Mouse (Mus musculus) embryonic facial prominence, embryonic 13.5 days (tissue): ENCODE measurements around the gene Nat10. TPM values are rescaled to one million over a fixed set of nuclear protein-coding genes. Genes with fewer than 3 reads are reported as not detected.

Source experiments
- ATAC-seq: fragments of 200-750 bp; cut with Nextera tagmentation; 2 replicates; pipeline ENCODE4 v1.8.0; 2017; ENCODE audit warnings: low read depth; ENCODE audit not compliant: insufficient number of reproducible peaks, insufficient read depth, low FRiP score, low TSS enrichment
- H3K27ac ChIP-seq: fragments of 300-500 bp; sonication (generic); 2 replicates; pipeline ENCODE4 v1.5.1; 2015; ENCODE audit warnings: moderate library complexity, mild to moderate bottlenecking, inconsistent platforms
- H3K27me3 ChIP-seq: fragments of 300-500 bp; sonication (generic); 2 replicates; pipeline ENCODE4 v1.6.1; 2015; ENCODE audit warnings: mild to moderate bottlenecking, inconsistent platforms
- H3K36me3 ChIP-seq: fragments of 300-500 bp; sonication (generic); 2 replicates; pipeline ENCODE4 v1.6.1; 2015; ENCODE audit warnings: mild to moderate bottlenecking, inconsistent platforms
- H3K4me1 ChIP-seq: fragments of 300-500 bp; sonication (generic); 2 replicates; pipeline ENCODE4 v1.6.1; 2015; ENCODE audit warnings: inconsistent platforms
- H3K4me2 ChIP-seq: fragments of 300-500 bp; sonication (generic); 2 replicates; pipeline ENCODE4 v1.6.1; 2015; ENCODE audit warnings: moderate library complexity, mild to moderate bottlenecking, inconsistent platforms
- H3K4me3 ChIP-seq: fragments of 300-500 bp; sonication (generic); 2 replicates; pipeline ENCODE4 v1.5.1; 2015; ENCODE audit warnings: mild to moderate bottlenecking, inconsistent platforms
- H3K9ac ChIP-seq: fragments of 300-500 bp; sonication (generic); 2 replicates; pipeline ENCODE4 v1.6.1; 2015; ENCODE audit warnings: mild to moderate bottlenecking, inconsistent platforms
- H3K9me3 ChIP-seq: fragments of 300-500 bp; sonication (generic); 2 replicates; pipeline ENCODE4 v1.6.1; 2016; ENCODE audit warnings: inconsistent platforms
- WGBS: fragments of 180-500 bp; shearing (Covaris S2); methylation state at CpG from one replicate; pipeline ENCODE4 v1.1.7; 2015; ENCODE audit warnings: mixed read lengths; 5-methylcytosine and 5-hydroxymethylcytosine counted together
- polyA plus RNA-seq: library from polyadenylated mRNA; unstranded; fragments of >200 nt; fragmentation: Nextera tagmentation; extraction: Ambion mirVana; gene quantifications from 2 replicates; pipeline ENCODE4 v1.2.1, GENCODE M21; 2015

The Nat10 gene
- polyA plus RNA-seq, 1 experiment from 2014 or later: 29.9 TPM

DNA sequence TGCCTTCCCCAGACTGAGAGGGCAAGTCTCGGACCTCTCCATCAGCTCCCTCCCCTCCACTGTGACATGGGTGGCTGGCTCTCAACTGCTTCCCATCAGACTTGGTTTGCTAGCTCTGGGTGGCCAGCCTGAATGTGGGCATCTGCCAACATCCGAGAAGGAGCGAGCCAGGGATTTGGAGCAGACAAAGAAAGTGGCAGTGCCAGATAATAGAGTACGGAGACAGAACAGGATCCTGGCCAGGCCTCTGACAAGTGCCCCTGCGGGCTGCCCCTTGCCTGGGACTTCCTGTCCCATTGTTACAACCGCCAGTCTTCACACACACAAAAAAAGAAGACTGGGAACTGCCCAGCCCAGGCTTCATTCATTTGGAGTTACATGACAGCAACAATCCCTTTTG lies 70.6 kb downstream of the Nat10 start:
- Histone ChIP-seq H3K9me3 (no peaks in the 10 kb centered on the region), H3K27ac (peak overlapping the region; percentile 62), H3K9ac (no peak overlapping the region), H3K4me3 (no peak overlapping the region), H3K4me1 (peaks cover 53% of the 10 kb centered on the region), H3K27me3 (no peaks in the 10 kb centered on the region), H3K4me2 (no peak overlapping the region), H3K36me3 (no peaks in the 10 kb centered on the region)
- no peak for ATAC-seq
- 44% methylated on average over 6 of the region's 6 CpGs for WGBS

DNA sequence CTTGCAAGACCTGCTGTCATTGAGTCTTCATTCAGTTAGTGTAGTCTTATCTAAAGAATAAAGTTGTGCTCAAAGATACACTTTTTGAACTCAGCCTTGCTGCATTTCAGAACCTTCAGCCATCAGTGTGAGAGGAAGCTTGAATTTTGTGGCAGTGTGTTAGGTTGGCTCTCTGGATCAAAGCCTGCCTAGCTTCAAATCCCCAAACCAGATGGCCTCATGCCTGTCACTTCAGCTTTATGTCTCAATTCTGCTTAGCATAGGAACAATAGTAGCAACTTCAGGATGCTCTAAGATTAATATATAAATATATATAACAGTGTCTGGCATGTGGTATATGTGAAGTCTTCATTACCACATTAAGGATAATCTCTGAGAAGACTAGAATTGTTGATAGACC lies 73.2 kb downstream of the Nat10 start:
- Histone ChIP-seq H3K36me3 (no peaks in the 10 kb centered on the region), H3K27ac (no peak overlapping the region), H3K9ac (no peak overlapping the region), H3K4me1 (peaks cover 64% of the 10 kb centered on the region), H3K4me3 (no peak overlapping the region), H3K4me2 (no peak overlapping the region), H3K9me3 (no peaks in the 10 kb centered on the region), H3K27me3 (no peaks in the 10 kb centered on the region)
- ATAC-seq: no peak

DNA sequence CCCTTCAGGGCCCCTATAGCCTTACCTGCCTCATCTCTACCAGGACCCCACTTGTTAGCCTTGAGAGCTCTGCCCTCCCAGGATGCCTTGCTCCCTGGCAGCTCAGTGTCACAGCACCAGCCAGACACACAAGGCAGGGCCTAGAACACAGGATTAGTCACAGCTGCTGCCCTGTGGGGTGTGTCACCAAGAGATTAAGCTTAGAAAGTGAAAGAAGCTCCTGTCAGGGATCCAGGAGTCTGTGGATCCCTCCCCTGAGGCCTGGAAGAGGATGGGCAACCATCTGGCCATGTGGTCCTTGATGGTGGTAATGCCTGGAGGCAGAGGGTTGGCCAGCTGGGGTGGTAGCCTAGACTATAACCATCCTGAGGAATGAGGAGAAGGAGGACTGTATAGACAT lies 73.9 kb downstream of the Nat10 start:
- Histone ChIP-seq H3K27me3 (no peaks in the 10 kb centered on the region), H3K9ac (no peak overlapping the region), H3K27ac (no peak overlapping the region), H3K4me2 (no peak overlapping the region), H3K36me3 (no peaks in the 10 kb centered on the region), H3K9me3 (no peaks in the 10 kb centered on the region), H3K4me1 (peaks cover 72% of the 10 kb centered on the region), H3K4me3 (no peak overlapping the region)
- no peak for ATAC-seq

DNA sequence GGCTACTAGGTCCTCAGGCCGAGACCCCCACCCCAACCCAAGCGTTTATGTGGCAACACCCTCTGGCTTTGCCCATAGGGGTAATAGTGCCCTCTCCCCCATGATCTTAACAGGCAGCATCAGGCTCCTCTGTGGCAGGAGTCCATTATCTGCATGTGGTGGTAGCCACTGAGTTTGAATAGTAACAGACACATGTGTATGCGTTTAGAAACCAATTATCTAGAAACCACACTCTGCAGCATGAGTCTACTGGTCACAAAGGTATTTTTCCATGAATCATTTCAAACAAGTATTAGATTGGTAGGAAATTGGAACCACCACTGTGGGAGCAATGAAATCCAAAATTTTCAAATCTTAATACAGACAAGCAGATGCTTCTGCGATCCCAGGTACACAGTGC lies 75.5 kb downstream of the Nat10 start:
- peaks cover 76% of the 10 kb centered on the region for H3K4me1 ChIP-seq
- no peaks in the 10 kb centered on the region for H3K27me3 ChIP-seq
- H3K27ac ChIP-seq: peak overlapping the region; percentile 86
- no peak overlapping the region for H3K9ac ChIP-seq
- peak; percentile 13; the same call in 1 of the 2 replicates for ATAC-seq
- H3K9me3 ChIP-seq: no peaks in the 10 kb centered on the region
- peak overlapping the region; percentile 21; the same call in 1 of the 2 replicates for H3K4me2 ChIP-seq
- no peak overlapping the region for H3K4me3 ChIP-seq
- 32% methylated on average over 4 of the region's 4 CpGs for WGBS
- H3K36me3 ChIP-seq: no peaks in the 10 kb centered on the region

DNA sequence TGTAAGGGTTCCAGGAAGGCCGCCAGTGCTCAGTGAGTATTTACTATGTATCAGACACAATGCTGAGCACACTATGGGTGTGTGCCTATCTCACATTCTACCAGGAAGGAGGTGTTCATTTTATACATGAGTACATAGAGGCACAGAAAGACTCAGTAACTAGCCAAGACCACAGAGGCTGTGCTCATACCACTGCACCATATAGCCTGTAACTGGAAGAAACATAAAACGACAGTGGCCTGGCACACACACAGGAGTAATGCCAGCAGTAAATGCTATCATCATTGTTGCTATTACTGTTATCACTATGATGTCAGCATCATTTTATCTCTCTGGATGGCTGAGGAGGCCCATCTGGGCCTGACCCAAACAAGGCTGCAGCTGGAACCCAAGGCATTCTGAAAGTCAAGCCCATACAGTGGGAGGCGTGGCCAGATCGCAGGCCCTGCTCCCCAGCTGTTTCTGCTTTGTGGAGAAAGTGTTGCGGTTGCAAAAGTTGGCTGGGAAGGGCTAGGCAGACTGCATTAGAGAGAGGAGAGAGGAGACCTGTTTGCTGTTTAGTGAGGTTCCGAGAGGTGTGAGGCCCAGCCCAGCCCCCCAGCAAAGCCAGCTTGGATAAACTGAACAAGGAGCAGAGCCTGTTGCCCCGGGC lies 76.0 kb downstream of the Nat10 start:
- H3K27ac ChIP-seq: peak overlapping the region; percentile 86
- H3K4me2 ChIP-seq: peak overlapping the region; percentile 21; the same call in 1 of the 2 replicates
- peaks cover 70% of the 10 kb centered on the region for H3K4me1 ChIP-seq
- peak; percentile 82 for ATAC-seq
- WGBS: 31% methylated on average over 7 of the region's 7 CpGs
- H3K4me3 ChIP-seq: no peak overlapping the region
- no peaks in the 10 kb centered on the region for H3K36me3 ChIP-seq
- H3K9me3 ChIP-seq: no peaks in the 10 kb centered on the region
- H3K27me3 ChIP-seq: no peaks in the 10 kb centered on the region
- H3K9ac ChIP-seq: no peak overlapping the region

DNA sequence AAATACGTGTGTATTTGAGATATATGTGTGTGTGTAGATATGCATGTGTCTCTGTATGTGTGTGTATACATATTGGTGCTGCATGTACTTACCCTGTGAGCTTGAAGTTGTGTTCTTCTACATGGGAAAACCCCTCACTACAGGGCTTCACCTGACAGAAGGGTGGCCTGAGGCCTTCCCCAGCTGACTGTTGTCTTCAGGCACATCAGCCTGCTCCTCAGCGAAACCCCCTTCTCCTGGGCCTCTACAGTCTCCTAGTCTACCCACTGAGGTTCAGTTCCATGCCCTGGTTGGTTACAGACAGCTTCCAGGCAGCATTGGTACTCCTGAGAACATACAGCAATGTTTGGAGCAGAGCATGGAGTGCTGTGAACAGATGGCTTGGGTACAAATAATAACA lies 76.6 kb downstream of the Nat10 start:
- H3K4me3 ChIP-seq: no peak overlapping the region
- no peaks in the 10 kb centered on the region for H3K9me3 ChIP-seq
- no peaks in the 10 kb centered on the region for H3K36me3 ChIP-seq
- H3K27me3 ChIP-seq: no peaks in the 10 kb centered on the region
- H3K4me1 ChIP-seq: peaks cover 71% of the 10 kb centered on the region
- 91% methylated on average over 2 of the region's 2 CpGs for WGBS
- H3K27ac ChIP-seq: peak overlapping the region; percentile 86
- ATAC-seq: no peak
- no peak overlapping the region for H3K4me2 ChIP-seq
- no peak overlapping the region for H3K9ac ChIP-seq

DNA sequence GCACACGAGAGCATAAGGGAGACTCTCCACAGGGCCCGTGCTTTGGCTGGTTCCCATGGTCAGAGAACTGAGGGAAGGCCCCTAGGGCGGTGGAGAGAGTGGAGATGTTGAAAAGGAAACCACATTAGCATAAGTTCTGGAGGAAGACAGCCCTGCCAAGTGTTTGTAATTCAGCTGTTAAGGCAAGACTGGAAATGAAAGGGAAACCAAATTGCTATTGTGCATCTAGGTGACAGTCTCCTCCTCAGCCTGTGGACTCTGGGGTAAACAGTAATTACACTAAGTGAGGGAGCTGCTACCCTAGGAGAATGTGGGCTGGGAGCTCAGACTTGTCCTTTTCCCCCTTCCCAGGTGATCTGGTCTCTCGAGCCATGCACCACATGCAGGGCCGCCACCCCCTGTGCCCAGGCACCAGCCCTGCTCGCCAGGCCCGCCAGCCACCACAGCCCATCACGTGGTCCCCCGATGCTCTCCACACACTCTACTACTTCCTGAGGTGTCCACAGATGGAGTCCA lies 78.1 kb downstream of the Nat10 start:
- ATAC-seq: no peak
- WGBS: 77% methylated on average over 9 of the region's 9 CpGs
- Histone ChIP-seq H3K27me3 (no peaks in the 10 kb centered on the region), H3K4me1 (peaks cover 79% of the 10 kb centered on the region), H3K9ac (no peak overlapping the region), H3K36me3 (no peaks in the 10 kb centered on the region), H3K9me3 (no peaks in the 10 kb centered on the region), H3K4me2 (no peak overlapping the region), H3K4me3 (no peak overlapping the region), H3K27ac (no peak overlapping the region)

DNA sequence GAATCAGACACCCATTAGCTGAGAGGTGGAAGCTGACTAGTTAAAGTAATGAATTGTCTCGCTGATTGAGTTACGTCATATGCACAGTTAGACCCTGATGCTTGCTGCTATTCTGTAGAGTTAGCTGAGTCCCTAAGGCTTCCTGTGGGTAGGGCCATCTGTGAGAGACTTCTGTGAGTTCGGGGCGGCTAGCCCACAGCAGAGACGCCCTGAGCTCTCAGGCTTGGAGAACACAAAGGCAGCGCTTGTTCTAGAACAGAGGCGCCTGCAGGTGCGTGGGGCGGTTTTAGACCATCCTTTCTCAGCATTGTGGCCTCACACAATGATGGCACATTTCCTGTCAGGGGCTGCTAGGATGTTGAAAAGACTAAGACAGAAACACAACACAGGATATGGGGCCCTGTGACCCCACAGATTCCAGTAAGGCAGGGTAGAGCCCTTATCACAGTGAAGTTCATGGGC lies 78.8 kb downstream of the Nat10 start:
- no peak for ATAC-seq
- no peak overlapping the region for H3K27ac ChIP-seq
- no peaks in the 10 kb centered on the region for H3K36me3 ChIP-seq
- H3K4me3 ChIP-seq: no peak overlapping the region
- no peak overlapping the region for H3K4me2 ChIP-seq
- 73% methylated on average over 9 of the region's 9 CpGs for WGBS
- peaks cover 80% of the 10 kb centered on the region for H3K4me1 ChIP-seq
- H3K9me3 ChIP-seq: no peaks in the 10 kb centered on the region
- no peak overlapping the region for H3K9ac ChIP-seq
- no peaks in the 10 kb centered on the region for H3K27me3 ChIP-seq

DNA sequence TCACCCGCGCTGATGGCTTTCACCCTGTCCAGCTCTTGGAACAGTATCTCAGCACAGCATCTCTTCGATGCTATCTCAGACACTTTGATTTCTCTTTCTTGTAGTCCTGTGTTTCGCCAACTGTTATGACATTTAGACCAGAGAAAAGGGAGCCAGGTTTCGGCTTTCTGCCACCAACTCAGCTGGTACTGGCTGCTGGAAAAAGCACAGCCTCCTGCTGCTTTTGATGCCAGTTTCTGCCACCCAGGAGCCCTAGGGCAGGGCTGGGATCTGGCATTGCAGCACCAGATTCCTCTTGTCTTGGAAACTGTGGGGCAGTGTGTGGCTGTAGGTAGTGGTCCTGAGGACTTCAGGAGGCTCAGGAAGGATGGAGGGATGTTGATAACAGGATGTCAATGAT lies 79.9 kb downstream of the Nat10 start:
- H3K36me3 ChIP-seq: no peaks in the 10 kb centered on the region
- WGBS: 67% methylated on average over 5 of the region's 5 CpGs
- no peak overlapping the region for H3K9ac ChIP-seq
- H3K27me3 ChIP-seq: no peaks in the 10 kb centered on the region
- ATAC-seq: no peak
- H3K4me1 ChIP-seq: peaks cover 80% of the 10 kb centered on the region
- no peaks in the 10 kb centered on the region for H3K9me3 ChIP-seq
- no peak overlapping the region for H3K4me3 ChIP-seq
- H3K27ac ChIP-seq: no peak overlapping the region
- H3K4me2 ChIP-seq: no peak overlapping the region

DNA sequence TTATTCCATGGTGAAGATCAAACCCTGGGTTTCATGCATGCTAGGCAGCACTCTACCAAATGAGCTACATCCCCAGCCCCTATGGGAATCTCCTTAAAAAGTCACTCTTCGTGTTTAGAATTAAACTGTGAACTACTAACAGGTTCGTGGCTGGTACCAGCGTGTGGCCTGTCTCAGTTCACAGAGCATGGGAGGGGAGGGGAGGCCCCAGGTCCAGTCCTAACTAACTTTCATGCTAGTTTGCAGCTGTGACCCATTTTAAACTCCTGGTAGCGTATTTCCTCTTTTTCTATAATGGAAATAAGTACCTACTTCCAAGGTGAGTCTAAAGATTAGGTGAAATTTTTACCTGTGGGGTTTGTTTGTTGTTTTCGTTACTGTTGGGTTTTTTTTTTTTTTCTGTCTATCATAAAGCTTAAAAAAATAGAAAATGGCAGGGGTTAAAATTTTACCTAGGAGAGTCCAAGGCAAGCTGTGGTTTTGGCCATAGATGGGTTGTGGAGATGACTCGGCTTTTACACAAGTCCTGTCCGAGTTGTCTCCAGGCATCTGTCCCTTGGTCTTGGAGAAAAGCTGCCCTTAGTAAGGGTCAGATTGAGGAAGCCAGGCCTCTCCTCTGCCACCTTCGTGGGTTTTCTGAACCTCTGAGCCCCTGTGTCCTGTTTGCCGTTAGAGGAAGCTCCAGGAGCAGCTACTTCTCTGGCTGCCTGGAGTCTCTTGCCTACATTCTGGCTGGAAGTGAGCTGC lies 80.5 kb downstream of the Nat10 start:
- Histone ChIP-seq H3K9me3 (no peaks in the 10 kb centered on the region), H3K27ac (no peak overlapping the region), H3K4me1 (peaks cover 80% of the 10 kb centered on the region), H3K9ac (no peak overlapping the region), H3K4me2 (no peak overlapping the region), H3K36me3 (no peaks in the 10 kb centered on the region), H3K27me3 (no peaks in the 10 kb centered on the region), H3K4me3 (no peak overlapping the region)
- WGBS: 57% methylated on average over 9 of the region's 9 CpGs
- no peak for ATAC-seq

DNA sequence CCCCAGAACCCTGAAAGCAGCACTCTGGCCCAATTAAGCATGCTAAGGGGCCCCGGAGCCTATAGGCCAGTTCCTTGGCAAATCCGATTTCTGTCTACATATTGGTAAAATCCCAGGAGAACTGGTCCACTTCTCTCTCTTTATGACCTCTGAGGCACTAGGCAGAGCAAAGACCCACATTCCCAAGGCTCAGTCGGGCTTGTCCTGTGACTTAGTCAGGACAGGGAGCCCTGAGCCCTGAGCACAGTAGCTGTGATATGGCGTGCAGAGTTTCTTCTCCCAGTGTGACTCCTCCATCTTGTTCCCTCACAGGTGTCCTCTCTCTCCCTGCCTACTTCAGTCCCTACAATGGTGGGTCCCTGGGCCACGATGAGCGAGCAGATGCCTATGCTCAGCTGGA lies 82.6 kb downstream of the Nat10 start:
- WGBS: 86% methylated on average over 6 of the region's 6 CpGs
- ATAC-seq: no peak
- H3K9me3 ChIP-seq: no peaks in the 10 kb centered on the region
- H3K9ac ChIP-seq: no peak overlapping the region
- peaks cover 59% of the 10 kb centered on the region for H3K4me1 ChIP-seq
- no peak overlapping the region for H3K27ac ChIP-seq
- H3K4me3 ChIP-seq: no peak overlapping the region
- H3K27me3 ChIP-seq: peaks cover 5% of the 10 kb centered on the region; the same call in 1 of the 2 replicates
- no peaks in the 10 kb centered on the region for H3K36me3 ChIP-seq
- no peak overlapping the region for H3K4me2 ChIP-seq
